Mouse (Mus musculus): Measurements from ENCODE around the gene Tle2.

Tle2 gene

DNA sequence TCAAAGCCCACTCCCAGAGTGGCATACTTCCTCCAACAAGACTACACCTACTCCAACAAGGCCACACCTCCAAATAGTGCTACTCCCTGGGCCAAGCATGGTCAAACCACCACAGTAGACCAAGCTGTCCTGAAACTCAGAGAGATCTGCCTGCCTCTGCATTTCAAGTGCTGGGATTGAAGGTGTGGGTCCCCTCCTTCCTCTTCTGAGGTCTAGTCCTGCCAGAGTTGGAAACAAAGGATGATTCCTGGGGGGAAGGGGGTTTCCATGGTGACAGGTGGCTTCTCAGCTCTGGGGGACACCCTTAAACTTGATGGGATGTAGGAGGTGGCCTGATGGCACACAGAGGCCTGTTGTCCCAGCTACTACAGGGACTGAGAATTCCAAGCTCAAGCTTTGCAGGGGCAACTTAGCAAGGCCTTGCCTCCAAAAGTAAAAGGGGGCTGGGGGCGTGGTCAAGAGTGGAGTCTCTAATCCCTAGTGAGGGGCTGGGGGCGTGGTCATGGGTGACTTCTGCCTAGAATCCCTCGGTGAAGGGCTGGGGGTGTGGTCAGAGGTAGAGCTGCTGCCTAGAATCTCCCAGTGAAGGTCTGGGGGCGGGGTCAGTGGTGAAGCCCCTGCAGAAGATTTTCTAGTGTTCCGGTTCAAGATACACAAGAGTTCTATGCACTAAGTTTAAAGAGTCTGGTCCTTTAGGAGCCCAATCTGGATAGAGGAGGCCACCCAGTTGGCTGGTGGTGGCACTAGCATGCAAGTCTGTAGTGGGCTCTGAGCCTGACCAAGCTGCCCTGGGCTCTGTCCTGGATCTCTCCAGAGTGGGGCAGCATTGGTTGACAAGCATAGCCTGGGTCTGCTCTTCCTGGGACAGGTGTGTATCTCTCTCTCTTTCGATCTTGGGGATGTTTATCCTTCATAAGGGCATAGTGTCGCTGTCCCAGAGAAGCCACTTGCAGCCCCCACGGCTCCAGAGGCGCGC, at the start of gene Tle2:
Gene Tle2, plus strand, starts transcription at position 481 of the 976 bp plus-strand sequence.
- DNase-seq (ENCODE audit: low spot score): no peak

DNA sequence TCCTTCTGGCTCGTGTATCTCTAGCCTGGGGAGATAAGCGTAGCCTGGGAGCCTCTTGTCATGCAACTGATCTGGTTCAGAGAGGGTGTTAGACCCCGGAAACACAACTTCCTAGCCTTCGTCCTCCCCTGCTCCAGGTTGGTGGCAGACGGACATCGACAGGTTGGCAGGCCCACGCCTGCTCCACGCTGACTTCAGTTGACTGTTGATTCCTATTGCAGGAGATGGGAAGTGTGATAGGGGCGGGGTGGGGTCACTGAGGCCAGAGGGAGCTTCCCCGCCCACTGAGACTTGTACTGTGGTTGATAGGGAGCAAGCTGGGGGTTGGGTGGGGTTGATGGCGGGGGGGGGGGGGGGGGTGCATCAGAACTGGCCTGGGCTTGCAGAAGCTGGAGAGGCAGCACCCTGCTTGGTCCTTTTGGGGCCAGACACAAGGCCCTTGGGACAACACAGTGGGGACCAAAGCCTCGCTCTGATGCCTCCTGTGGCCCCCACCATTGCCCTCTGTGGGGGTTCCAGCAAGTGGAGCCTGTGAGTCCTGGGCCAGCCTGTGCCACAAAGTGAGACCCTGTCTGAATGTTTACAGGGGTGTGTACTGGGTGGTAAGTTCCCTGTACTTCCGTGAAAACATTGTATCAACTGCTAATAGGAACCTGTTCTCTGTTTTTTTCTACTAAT, 49.2 kb upstream of the Tle2 start:
- no peak for DNase-seq (ENCODE audit: low spot score)

- peak; percentile 75 for DNase-seq (ENCODE audit: low spot score)
Measured at GRCm38 (mm10) chr10:81526779-81527178, 47.6 kb upstream of the Tle2 start.

- DNase-seq (ENCODE audit: low spot score): no peak
Measured at GRCm38 (mm10) chr10:81534826-81535225, 39.5 kb upstream of the Tle2 start.

DNA sequence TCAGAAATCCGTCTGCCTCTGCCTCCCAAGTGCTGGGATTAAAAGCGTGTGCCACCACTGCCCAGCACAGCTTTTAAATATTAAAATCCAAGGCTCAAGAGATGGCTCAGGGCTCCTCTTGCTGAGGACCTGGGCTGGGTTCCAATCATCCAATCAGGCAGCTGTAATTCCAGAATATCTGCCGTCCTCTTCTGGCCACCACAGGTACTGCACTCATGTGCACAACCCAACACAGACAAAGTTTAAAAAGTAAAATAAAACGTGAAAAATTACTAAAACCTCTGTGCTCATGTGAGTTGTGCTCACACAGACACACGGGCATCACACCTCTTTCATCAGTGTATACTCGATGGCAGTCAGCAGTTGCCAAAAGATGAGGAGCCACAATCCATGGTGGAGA, 37.6 kb upstream of the Tle2 start:
- DNase-seq (ENCODE audit: low spot score): no peak

- no peak for DNase-seq (ENCODE audit: low spot score)
Measured at GRCm38 (mm10) chr10:81537429-81537828, 36.9 kb upstream of the Tle2 start.

GRCm38 (mm10) chr10:81538321-81539048, 35.9 kb upstream of the Tle2 start:
- no peak for DNase-seq (ENCODE audit: low spot score)

DNA sequence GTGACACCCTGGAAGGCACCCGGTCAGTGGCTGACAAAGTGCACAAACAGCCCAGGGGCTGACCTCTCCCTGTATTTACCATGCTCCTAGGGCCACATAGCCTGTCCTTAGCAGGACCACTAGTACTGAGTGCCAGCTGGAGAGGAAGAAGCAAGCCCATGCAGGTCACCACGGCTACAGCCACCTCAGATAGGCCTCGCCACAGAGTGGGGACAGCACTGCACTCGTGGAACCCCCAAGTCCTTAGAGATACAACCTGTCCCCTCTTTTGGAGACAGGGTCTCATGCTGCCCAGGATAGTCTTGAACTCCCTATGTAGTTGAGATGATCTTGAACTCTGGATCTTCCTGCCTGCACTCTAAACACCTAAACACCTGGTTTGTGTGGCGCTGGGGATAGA, 33.0 kb upstream of the Tle2 start:
- DNase-seq (ENCODE audit: low spot score): no peak

GRCm38 (mm10) chr10:81541803-81542202, 32.6 kb upstream of the Tle2 start:
- peak; percentile 42 for DNase-seq (ENCODE audit: low spot score)

DNA sequence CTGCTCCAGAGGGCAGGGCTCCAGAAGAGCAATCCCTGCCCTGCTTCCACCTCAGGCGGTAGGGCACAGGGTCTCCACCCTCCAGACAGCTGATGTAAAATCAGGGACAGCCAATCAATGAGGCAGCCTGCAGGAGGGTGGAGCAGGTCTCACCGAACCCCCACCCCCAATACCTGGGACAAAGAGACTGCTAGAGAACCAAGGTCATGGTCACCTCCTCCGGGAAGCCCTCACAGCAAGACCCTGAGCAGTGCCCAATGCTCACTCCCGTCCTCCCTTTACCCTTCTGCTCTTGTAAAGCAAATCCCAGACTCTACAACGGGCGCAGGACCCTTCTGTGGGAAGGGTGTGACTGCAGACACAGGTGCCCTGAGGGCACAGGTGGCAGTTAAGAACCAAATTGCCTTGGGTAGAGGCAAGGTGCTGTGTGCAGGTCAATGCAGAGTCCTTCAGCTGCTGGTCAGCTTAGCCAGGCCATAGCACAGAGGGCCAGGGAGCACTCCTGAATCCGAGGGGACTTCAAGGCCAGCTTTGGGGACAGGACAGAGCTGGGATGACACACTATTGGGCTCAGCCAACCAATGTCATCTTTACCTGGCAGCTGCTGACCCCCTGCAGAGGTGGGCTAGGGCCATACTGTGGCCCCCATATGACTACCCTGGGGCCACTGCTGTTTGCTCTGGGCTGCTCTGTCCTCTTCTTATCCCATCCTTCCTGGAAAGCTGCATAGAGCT, 31.5 kb upstream of the Tle2 start:
- DNase-seq (ENCODE audit: low spot score): no peak

GRCm38 (mm10) chr10:81543633-81544032, 30.7 kb upstream of the Tle2 start:
- no peak for DNase-seq (ENCODE audit: low spot score)

GRCm38 (mm10) chr10:81544296-81545160, 29.8 kb upstream of the Tle2 start:
- no peak for DNase-seq (ENCODE audit: low spot score)

DNA sequence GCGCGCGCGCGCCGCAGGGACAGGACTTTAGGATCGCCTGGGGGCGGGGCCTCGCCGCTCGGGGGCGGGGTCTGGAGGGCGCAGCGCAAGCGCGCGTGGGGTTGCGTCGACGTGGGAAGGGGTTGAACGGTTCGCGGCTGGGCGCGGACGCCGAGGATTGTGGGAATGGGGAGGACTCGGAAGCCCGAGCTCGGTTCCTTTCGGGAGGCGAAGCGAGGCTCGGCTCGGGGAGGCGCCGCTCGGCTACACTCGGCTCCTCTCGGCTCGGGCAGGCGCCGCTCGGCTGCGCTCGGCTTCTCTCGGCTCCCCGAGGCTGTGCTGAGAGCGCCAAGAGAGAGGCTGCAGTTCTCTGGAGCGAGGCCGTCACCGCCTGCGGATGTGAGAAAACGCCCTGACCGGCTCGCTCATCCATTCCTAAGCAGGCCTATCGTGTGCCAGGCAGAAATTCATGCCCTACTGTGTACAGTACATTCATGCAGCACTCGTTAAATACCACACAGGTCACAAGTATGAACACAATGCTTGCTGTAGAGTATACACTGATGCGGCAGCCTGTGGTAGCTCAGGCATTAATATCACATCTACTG, 29.1 kb upstream of the Tle2 start, which contains the start of gene Gna11:
Gene Gna11, minus strand, starts transcription at position 30 of the 587 bp plus-strand sequence.
- peak; percentile 100 for DNase-seq (ENCODE audit: low spot score)

- DNase-seq (ENCODE audit: low spot score): no peak
Measured at GRCm38 (mm10) chr10:81546332-81546731, 28.0 kb upstream of the Tle2 start.

GRCm38 (mm10) chr10:81546788-81547571, 27.4 kb upstream of the Tle2 start:
- no peak for DNase-seq (ENCODE audit: low spot score)

- no peak for DNase-seq (ENCODE audit: low spot score)
Measured at GRCm38 (mm10) chr10:81548944-81549343, 25.4 kb upstream of the Tle2 start.

GRCm38 (mm10) chr10:81550257-81550656, 24.1 kb upstream of the Tle2 start:
- DNase-seq (ENCODE audit: low spot score): peak; percentile 69

DNA sequence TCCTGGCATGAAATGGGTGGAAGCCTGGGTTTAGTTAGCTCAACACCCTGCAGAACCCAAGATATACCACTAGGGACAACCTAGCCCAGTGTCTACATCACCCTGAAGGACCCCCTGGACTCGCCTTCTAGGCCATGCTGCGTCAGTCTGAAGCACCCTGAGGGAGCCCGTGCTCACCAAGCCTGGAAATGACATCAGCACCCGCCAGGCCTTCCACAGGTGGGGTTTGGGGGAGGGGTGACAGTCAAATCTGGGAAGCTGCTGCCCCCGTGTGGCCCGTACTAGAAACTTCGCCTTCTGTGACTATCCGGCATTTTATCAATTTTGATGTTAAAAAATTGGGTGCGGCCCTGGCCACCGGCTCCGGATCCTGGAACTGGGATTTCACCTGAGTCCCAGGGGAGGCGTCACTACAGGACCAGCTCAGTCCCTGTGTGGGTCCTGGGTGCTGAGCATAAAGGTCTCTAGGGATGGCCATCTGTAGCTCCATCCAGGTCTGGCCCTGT, 22.7 kb upstream of the Tle2 start:
- DNase-seq (ENCODE audit: low spot score): peak; percentile 75

- DNase-seq (ENCODE audit: low spot score): no peak
Measured at GRCm38 (mm10) chr10:81553232-81553631, 21.1 kb upstream of the Tle2 start.

Measured in ovary, postnatal 36 days (tissue).